Mouse (Mus musculus) layer of hippocampus, adult 8-10 months (tissue): ENCODE measurements around the gene Mllt10. TPM values are rescaled to one million over a fixed set of nuclear protein-coding genes. Genes with fewer than 3 reads are reported as not detected.

Source experiments
- DNase-seq, 2 experiments: peaks; one replicate each; pipeline ENCODE4 v3.0.0; 2022; ENCODE audit warnings: low spot score in 2 of 2
- total RNA-seq, 4 experiments: library from RNA; stranded (reverse); gene quantifications; 2 replicates each; pipeline ENCODE4 v1.2.4; 2022

Gene Mllt10
- total RNA-seq, 4 experiments from 2014 or later: 52.2 to 67.9 (median 61.5) TPM

GRCm38 (mm10) chr2:18188367-18188766 lies 133.3 kb downstream of the Mllt10 start:
- no peak for DNase-seq

- no peak for DNase-seq
Measured at GRCm38 (mm10) chr2:18195285-18195684, 140.2 kb downstream of the Mllt10 start.

- DNase-seq: no peak
Measured at GRCm38 (mm10) chr2:18195691-18196396, 140.8 kb downstream of the Mllt10 start.

- DNase-seq: no peak
Measured at GRCm38 (mm10) chr2:18201820-18202462, 146.9 kb downstream of the Mllt10 start.

- DNase-seq: no peak
Measured at GRCm38 (mm10) chr2:18202923-18203322, 147.9 kb downstream of the Mllt10 start.

- DNase-seq: peak in 1 of 2 experiments; percentile 57
Measured at GRCm38 (mm10) chr2:18205118-18205517, 150.1 kb downstream of the Mllt10 start.

GRCm38 (mm10) chr2:18206811-18207210 lies 151.8 kb downstream of the Mllt10 start:
- DNase-seq: peak; percentile 50 to 53

GRCm38 (mm10) chr2:18208578-18208977 lies 153.5 kb downstream of the Mllt10 start:
- DNase-seq: peak in 1 of 2 experiments; percentile 39

GRCm38 (mm10) chr2:18209211-18209823 lies 154.3 kb downstream of the Mllt10 start:
- no peak for DNase-seq

- DNase-seq: no peak
Measured at GRCm38 (mm10) chr2:18209948-18210347, 154.9 kb downstream of the Mllt10 start.

GRCm38 (mm10) chr2:18214031-18214430 lies 159.0 kb downstream of the Mllt10 start:
- no peak for DNase-seq

GRCm38 (mm10) chr2:18217867-18218266 lies 162.8 kb downstream of the Mllt10 start:
- DNase-seq: no peak

GRCm38 (mm10) chr2:18218500-18218899 lies 163.5 kb downstream of the Mllt10 start:
- DNase-seq: no peak

- no peak for DNase-seq
Measured at GRCm38 (mm10) chr2:18219136-18219535, 164.1 kb downstream of the Mllt10 start.

GRCm38 (mm10) chr2:18219569-18219968 lies 164.5 kb downstream of the Mllt10 start:
- DNase-seq: no peak

- DNase-seq: no peak
Measured at GRCm38 (mm10) chr2:18228486-18229062, 173.5 kb downstream of the Mllt10 start.

- no peak for DNase-seq
Measured at GRCm38 (mm10) chr2:18229279-18229678, 174.2 kb downstream of the Mllt10 start.

- DNase-seq: no peak
Measured at GRCm38 (mm10) chr2:18231143-18231542, 176.1 kb downstream of the Mllt10 start.

GRCm38 (mm10) chr2:18232883-18233567 lies 178.0 kb downstream of the Mllt10 start:
- no peak for DNase-seq

GRCm38 (mm10) chr2:18235524-18235923 lies 180.5 kb downstream of the Mllt10 start:
- DNase-seq: no peak

- no peak for DNase-seq
Measured at GRCm38 (mm10) chr2:18249224-18249623, 194.2 kb downstream of the Mllt10 start.
